Mouse (Mus musculus): ENCODE measurements at regions not wholly inside any gene's neighbourhood (a gene's known extent, or its start where the extent isn't known, plus 50 kb on each side); places are given as distances from the start of the nearest gene placed in this dataset.
"Not testable (repeated sequence)": the region's sequence is repeated elsewhere in the genome, so short reads cannot be mapped to it uniquely, and the experiment has no call there.

GRCm38 (mm10) chr4:18620361-18620760 is 984.9 kb upstream of the Gm12353 start:
- no peak for DNase-seq (ENCODE audit: low spot score)

GRCm38 (mm10) chr4:18639035-18639434 is 966.2 kb upstream of the Gm12353 start:
- DNase-seq (ENCODE audit: low spot score) = no peak

- DNase-seq (ENCODE audit: low spot score) = peak; percentile 9
Observed at GRCm38 (mm10) chr4:18649153-18649552, 956.1 kb upstream of the Gm12353 start.

- no peak for DNase-seq (ENCODE audit: low spot score)
Observed at GRCm38 (mm10) chr4:18685891-18686544, 919.2 kb upstream of the Gm12353 start.

- no peak for DNase-seq (ENCODE audit: low spot score)
Observed at GRCm38 (mm10) chr4:18694076-18694475, 911.2 kb upstream of the Gm12353 start.

GRCm38 (mm10) chr4:18696246-18696645 is 909.0 kb upstream of the Gm12353 start:
- no peak for DNase-seq (ENCODE audit: low spot score)

- DNase-seq (ENCODE audit: low spot score) = no peak
Observed at GRCm38 (mm10) chr4:18744241-18744640, 861.0 kb upstream of the Gm12353 start.

- DNase-seq (ENCODE audit: low spot score) = no peak
Observed at GRCm38 (mm10) chr4:18788398-18788797, 816.9 kb upstream of the Gm12353 start.

- DNase-seq (ENCODE audit: low spot score) = no peak
Observed at GRCm38 (mm10) chr4:18795740-18796394, 809.4 kb upstream of the Gm12353 start.

- DNase-seq (ENCODE audit: low spot score) = no peak
Observed at GRCm38 (mm10) chr4:18796395-18796740, 808.9 kb upstream of the Gm12353 start.

GRCm38 (mm10) chr4:18803109-18803508 is 802.1 kb upstream of the Gm12353 start:
- DNase-seq (ENCODE audit: low spot score) = not testable (repeated sequence)

All from layer of hippocampus, adult 9-10 months (tissue).